Mouse (Mus musculus) mature B cell (primary cell): ENCODE results near the gene 4930447F04Rik.

Source experiments
- in situ Hi-C: fragments of 300-500 bp; cut with MboI; formaldehyde crosslinking; loops from 2 replicates; pipeline ENCODE4 v1.14.3; 2019

4930447F04Rik gene

GRCm38 (mm10) chrX:66304124-66304523 is at the start of gene 4930447F04Rik:
Gene 4930447F04Rik (minus strand): TSS chrX:66304224.
- in situ Hi-C loops, result no loop called here
